Mouse (Mus musculus) midbrain, embryonic 10.5 days (tissue): ENCODE results near the gene Cys1. TPM values are rescaled to one million over a fixed set of nuclear protein-coding genes. Genes with fewer than 3 reads are reported as not detected.
"Not testable (repeated sequence)": the region's sequence is repeated elsewhere in the genome, so short reads cannot be mapped to it uniquely, and the experiment has no call there.

Source experiments
- DNase-seq: peaks from one replicate; pipeline ENCODE4 v3.0.0-alpha.2; 2017; ENCODE audit warnings: low spot score
- H3K27ac ChIP-seq: fragments of 300-500 bp; sonication (generic); replicated peaks from 2 replicates; pipeline ENCODE4 v1.5.1; 2016; ENCODE audit warnings: mild to moderate bottlenecking
- H3K27me3 ChIP-seq: fragments of 300-500 bp; sonication (generic); 2 replicates; pipeline ENCODE4 v1.6.1; 2016; ENCODE audit warnings: low read depth, mild to moderate bottlenecking; ENCODE audit not compliant: poor library complexity, severe bottlenecking
- H3K36me3 ChIP-seq: fragments of 300-500 bp; sonication (generic); 2 replicates; pipeline ENCODE4 v1.6.1; 2016; ENCODE audit warnings: mild to moderate bottlenecking, moderate library complexity
- H3K4me1 ChIP-seq: fragments of 300-500 bp; sonication (generic); 2 replicates; pipeline ENCODE4 v1.6.1; 2016
- H3K4me3 ChIP-seq: fragments of 300-500 bp; sonication (generic); 2 replicates; pipeline ENCODE4 v1.5.1; 2016; ENCODE audit warnings: mild to moderate bottlenecking, moderate library complexity
- H3K9me3 ChIP-seq: fragments of 300-500 bp; sonication (generic); replicated peaks from 2 replicates; pipeline ENCODE4 v1.6.1; 2016; ENCODE audit warnings: mild to moderate bottlenecking
- WGBS: fragments of 180-500 bp; shearing (Covaris S2); methylation state at CpG from one replicate; pipeline ENCODE4 v1.1.7; 2016; 5-methylcytosine and 5-hydroxymethylcytosine counted together
- polyA plus RNA-seq: library from polyadenylated mRNA; unstranded; fragments of >200 nt; fragmentation: Nextera tagmentation; extraction: Ambion mirVana; gene quantifications from 2 replicates; pipeline ENCODE4 v1.2.1, GENCODE M21; 2016

The Cys1 gene
- polyA plus RNA-seq, 1 experiment from 2014 or later, result 0.49 TPM

DNA sequence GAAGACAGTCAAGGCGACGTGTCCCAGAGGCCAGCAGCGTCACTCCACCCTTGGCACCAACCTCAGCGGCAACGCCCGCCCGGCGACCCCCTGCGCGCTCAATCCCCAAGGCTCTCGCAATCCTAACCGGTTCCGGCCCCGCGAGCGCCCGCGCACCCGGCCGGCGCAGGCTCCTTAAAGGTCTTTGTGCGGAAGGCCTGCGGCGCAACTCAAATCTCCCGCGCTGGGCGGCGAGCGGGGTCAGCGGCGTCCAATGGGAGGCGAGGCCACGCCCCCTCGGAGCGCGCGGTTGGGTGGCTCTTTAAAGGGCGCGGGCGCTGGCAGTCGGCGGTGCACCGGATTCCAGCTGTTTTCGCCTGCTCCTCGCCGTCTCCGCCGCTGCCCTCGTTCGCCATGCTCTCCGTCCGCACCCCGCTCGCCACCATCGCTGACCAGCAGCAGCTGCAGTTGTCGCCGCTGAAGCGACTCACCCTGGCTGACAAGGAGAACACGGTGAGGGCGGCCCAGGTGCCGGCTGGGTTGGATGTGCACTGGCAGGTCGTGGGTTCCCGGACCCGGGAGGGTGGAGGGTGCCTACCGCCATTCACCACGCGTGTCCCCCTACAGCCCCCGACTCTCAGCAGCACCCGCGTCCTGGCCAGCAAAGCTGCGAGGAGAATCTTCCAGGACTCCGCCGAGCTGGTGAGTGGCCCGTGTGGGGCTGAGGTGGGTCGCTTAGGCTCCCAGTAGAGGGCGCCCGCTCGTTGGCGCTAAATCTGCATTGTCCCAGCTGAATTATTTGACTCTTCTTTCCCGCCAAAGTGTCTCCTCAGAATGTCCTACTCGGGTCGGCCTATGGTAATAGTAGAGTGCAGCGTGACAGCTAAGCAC lies 26.6 kb upstream of the Cys1 start, which contains the start of gene Rrm2:
TSS of gene Rrm2 (plus strand) at position 288 of the 870 bp plus-strand sequence.
- under 1% methylated on average over 83 of the region's 83 CpGs for WGBS
- peak within 1 kb of the TSS; percentile 99 for H3K27ac ChIP-seq

DNA sequence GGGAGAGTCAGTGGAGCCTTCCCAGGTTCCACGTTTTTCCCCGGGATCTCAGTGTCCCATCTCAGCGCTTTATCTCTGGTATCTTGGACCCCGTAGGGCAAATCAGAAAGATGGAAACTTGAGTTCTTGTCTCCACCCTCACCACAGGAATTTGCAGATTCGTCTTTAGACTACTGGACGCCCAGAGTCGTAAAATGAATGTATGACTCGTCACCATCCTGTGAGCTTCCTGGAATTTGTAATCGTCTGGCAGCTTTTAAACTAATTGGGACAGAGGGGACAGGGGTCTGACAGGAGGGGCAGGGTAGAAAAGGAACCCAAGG lies 25.8 kb upstream of the Cys1 start:
- Histone ChIP-seq H3K9me3 (no peaks in the 10 kb centered on the region), H3K27ac (peak overlapping the region; percentile 99), H3K36me3 (peaks cover 36% of the 10 kb centered on the region), H3K27me3 (no peaks in the 10 kb centered on the region), H3K4me1 (peaks cover 51% of the 10 kb centered on the region), H3K4me3 (peak overlapping the region; percentile 98)
- DNase-seq, result peak; percentile 40
- WGBS, result 0% methylated on average over 9 of the region's 9 CpGs

More for the DNA sequence above, 26.6 kb upstream of the Cys1 start, which contains the start of gene Rrm2:
- peak; percentile 97 for DNase-seq
- Histone ChIP-seq H3K36me3 (peaks cover 44% of the 10 kb centered on the region), H3K4me3 (peak within 1 kb of the TSS; percentile 98), H3K4me1 (peaks cover 56% of the 10 kb centered on the region), H3K9me3 (no peaks in the 10 kb centered on the region), H3K27me3 (no peaks in the 10 kb centered on the region)

DNA sequence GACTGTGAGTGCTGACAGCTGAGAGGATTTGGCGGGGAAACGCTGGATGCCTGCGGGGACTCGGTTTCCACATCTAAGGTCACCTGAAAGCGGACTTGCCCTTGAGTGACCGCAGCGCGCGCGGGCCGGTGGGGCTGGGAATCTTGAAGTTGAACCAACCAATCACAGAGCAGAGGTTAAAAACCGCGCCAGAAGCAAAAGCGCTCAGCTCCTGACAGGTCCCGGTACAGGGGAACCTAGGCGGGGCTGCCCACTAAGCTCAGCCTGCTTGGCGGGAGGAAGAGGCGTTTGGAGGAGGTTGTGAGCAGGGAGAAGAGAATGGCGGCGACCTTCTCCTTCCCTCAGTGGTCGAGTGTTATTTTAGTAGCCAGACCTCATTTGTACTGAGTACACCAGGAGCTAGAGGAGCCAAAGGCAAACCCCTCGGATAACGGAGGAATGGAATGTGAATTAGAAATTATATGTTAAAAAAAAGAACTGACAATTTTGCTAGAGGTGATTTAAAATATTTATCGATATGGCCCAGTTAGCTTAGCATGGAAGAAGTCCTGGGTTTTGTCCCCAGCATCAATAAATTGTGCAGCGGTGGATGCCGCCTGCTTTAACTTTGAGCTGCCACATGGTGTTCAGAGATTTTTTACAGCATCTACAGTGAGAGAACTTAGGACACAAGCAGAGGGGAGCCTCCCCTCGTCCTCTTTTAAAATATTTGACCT lies 25.3 kb upstream of the Cys1 start:
- H3K4me3 ChIP-seq, result peak overlapping the region; percentile 98
- H3K4me1 ChIP-seq, result peaks cover 46% of the 10 kb centered on the region
- DNase-seq, result peak; percentile 80
- H3K9me3 ChIP-seq, result no peaks in the 10 kb centered on the region
- H3K27me3 ChIP-seq, result no peaks in the 10 kb centered on the region
- WGBS, result under 1% methylated on average over 27 of the region's 27 CpGs
- peak overlapping the region; percentile 99 for H3K27ac ChIP-seq
- H3K36me3 ChIP-seq, result peaks cover 31% of the 10 kb centered on the region

DNA sequence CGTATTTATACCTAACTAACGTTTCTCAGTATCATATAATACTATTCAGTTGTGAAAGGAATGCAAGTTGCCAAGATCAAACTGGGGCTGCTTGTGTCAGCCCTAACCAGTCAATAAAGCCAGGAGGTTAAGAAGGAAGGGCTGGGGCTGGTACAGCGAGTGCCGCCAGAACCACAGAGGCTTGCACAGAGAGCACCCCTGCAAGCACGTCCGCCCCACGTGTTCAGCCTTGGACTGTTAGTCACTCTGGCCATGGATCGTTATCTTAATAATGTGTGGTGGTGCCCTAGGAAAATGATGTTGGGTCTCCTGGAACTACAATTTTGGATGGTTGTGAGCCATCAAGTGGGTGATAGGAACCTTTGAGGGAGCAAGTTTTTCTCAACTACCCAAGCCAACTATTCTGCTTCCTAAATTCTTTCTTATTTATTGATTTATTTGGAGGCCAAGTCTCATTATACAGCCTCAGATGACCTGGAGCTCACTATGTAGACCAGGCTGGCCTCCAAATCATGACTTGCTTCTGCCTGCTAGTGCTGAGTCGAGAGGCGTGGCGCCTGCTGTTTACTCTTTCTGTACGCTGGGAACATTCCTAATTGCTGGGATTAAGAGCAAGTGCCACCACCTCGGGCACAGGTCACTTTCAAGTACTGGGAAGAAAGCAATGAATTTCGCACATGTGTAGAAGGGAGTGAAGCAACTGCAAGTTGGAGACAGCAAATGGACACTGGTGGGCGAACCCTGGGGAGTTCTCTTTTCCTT lies 24.1 kb upstream of the Cys1 start:
- Histone ChIP-seq H3K9me3 (no peaks in the 10 kb centered on the region), H3K27ac (no peak overlapping the region), H3K36me3 (peaks cover 19% of the 10 kb centered on the region), H3K4me1 (peaks cover 34% of the 10 kb centered on the region), H3K27me3 (no peaks in the 10 kb centered on the region), H3K4me3 (no peak overlapping the region; the same call in 1 of the 2 replicates)
- no peak for DNase-seq
- 88% methylated on average over 15 of the region's 15 CpGs for WGBS

DNA sequence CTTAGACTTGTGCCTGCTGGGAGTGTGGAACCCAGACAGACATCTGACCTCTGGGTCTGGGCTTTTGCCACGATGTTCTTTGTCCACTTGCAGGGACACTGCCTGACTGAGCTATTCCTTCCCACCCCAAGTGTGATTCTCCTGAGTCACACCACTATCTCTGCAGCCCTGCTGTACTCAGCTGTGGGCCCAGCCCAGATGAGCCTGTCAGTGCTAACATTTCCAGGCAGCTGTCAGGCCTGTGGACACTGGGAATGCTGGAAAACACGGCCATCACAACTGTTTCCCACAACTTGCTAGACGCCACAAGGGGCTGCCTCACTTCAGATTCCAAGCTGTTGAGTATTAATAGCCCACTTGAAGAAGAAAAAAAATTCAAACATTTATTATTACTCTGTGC lies 21.4 kb upstream of the Cys1 start:
- no peaks in the 10 kb centered on the region for H3K27me3 ChIP-seq
- WGBS, result 89% methylated on average over 3 of the region's 3 CpGs
- no peaks in the 10 kb centered on the region for H3K9me3 ChIP-seq
- peaks cover 19% of the 10 kb centered on the region for H3K4me1 ChIP-seq
- no peak overlapping the region for H3K4me3 ChIP-seq
- no peaks in the 10 kb centered on the region for H3K36me3 ChIP-seq
- no peak overlapping the region for H3K27ac ChIP-seq
- DNase-seq, result no peak

DNA sequence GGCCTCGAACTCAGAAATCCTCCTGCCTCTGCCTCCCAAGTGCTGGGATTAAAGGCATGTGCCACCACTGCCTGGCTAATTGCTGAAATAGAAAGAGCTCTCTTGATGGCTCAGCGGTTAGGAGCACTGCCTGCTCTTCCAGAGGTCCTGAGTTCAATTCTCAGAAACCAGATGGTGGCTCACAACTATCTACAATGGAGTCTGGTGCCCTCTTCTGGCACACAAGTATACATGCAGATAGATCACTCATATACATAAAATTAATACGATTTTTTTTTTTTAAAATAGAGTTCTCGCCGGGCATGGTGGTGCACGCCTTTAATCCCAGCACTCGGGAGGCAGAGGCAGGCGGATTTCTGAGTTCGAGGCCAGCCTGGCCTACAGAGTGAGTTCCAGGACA lies 20.0 kb upstream of the Cys1 start:
- H3K9me3 ChIP-seq, H3K27me3 ChIP-seq, H3K27ac ChIP-seq, DNase-seq, H3K4me3 ChIP-seq, H3K36me3 ChIP-seq: not testable (repeated sequence)
- peaks cover 12% of the 10 kb centered on the region for H3K4me1 ChIP-seq
- WGBS, result 86% methylated on average over 9 of the region's 9 CpGs

DNA sequence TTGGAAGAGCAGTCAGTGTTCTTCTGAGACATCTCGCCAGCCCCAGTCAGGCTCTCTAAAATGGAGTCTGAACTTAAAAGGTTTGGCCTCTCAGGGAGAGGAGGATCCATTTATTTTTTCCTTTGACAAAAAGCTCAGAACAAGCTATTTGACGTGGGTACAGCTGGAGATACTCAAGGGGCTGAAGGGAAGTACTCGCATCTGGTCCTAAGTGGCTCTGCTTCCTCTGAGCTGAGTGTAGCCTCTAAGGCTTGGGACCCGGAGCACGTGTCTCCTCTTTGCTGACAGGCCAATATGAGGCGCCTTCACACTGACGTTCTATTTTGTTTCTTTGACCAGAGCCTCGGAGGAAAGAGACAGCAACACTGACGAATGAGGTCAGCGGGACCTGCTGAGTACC lies 18.0 kb upstream of the Cys1 start:
- Histone ChIP-seq H3K27ac (no peak overlapping the region), H3K4me3 (no peak overlapping the region), H3K36me3 (no peaks in the 10 kb centered on the region), H3K9me3 (no peaks in the 10 kb centered on the region), H3K4me1 (0 out of 2 replicates have a peak, but pooled peaks cover 5% of the 10 kb centered on the region), H3K27me3 (no peaks in the 10 kb centered on the region)
- DNase-seq, result no peak
- WGBS, result 86% methylated on average over 10 of the region's 10 CpGs

DNA sequence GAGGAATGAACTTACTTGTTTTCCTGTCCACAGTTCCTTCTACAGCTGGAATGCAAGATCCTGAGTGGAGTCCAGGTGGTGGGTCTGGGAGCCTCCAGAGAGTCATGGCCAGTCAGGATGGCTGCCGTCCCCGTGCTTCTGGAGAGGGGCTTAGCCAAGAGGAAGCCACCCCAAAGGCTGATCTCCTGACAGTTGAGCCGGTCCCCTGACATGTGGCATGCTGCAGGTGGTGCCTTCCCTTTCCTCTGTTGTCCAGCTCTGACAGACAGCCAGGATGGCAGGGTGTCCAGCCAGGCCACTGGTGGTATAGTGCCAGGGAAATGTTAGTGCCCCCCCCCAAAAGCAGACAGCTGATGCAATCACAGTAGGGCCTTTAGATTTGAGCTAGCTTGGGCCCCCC lies 16.9 kb upstream of the Cys1 start:
- H3K4me3 ChIP-seq, result no peak overlapping the region
- no peaks in the 10 kb centered on the region for H3K27me3 ChIP-seq
- H3K9me3 ChIP-seq, result no peaks in the 10 kb centered on the region
- H3K36me3 ChIP-seq, result no peaks in the 10 kb centered on the region
- WGBS, result 81% methylated on average over 3 of the region's 3 CpGs
- 0 out of 2 replicates have a peak, but pooled peaks cover 5% of the 10 kb centered on the region for H3K4me1 ChIP-seq
- DNase-seq, result no peak
- no peak overlapping the region for H3K27ac ChIP-seq

DNA sequence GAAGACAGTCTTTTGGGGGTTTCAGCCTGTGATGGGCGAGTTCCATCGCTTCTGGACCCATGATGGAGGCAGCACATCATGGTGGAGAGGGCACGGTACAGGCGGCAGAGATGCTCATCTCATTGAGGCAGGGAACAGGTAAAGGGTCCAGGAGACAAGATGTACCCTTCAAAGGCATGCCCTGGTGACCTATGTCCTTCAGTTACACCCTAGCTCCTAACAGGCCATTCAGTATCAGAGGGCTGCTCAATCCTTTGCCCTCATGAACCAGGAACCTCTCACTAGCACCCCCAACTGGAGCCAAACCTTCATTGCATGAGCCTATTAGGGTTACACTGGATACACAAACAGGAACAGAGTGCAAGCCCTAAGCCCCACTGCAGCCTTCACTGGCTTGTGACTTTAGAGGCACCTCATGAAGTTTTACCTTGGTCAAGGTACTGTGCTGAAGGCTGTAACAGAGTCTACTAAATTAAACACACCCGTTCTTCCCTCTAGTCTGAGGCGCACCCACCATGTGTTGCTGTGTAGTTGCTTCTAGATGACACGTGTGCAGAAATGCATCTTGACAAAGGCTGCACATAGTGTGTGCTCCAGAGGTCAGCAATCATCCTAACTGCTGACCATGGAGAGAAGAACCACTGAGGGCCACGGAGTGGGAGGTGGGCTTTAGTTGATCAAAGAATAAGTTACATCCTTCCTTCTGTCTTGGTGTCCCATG lies 16.0 kb upstream of the Cys1 start:
- Histone ChIP-seq H3K27me3 (no peaks in the 10 kb centered on the region), H3K4me1 (0 out of 2 replicates have a peak, but pooled peaks cover 5% of the 10 kb centered on the region), H3K27ac (no peak overlapping the region), H3K9me3 (no peaks in the 10 kb centered on the region), H3K4me3 (no peak overlapping the region), H3K36me3 (no peaks in the 10 kb centered on the region)
- 61% methylated on average over 8 of the region's 8 CpGs for WGBS
- no peak for DNase-seq

DNA sequence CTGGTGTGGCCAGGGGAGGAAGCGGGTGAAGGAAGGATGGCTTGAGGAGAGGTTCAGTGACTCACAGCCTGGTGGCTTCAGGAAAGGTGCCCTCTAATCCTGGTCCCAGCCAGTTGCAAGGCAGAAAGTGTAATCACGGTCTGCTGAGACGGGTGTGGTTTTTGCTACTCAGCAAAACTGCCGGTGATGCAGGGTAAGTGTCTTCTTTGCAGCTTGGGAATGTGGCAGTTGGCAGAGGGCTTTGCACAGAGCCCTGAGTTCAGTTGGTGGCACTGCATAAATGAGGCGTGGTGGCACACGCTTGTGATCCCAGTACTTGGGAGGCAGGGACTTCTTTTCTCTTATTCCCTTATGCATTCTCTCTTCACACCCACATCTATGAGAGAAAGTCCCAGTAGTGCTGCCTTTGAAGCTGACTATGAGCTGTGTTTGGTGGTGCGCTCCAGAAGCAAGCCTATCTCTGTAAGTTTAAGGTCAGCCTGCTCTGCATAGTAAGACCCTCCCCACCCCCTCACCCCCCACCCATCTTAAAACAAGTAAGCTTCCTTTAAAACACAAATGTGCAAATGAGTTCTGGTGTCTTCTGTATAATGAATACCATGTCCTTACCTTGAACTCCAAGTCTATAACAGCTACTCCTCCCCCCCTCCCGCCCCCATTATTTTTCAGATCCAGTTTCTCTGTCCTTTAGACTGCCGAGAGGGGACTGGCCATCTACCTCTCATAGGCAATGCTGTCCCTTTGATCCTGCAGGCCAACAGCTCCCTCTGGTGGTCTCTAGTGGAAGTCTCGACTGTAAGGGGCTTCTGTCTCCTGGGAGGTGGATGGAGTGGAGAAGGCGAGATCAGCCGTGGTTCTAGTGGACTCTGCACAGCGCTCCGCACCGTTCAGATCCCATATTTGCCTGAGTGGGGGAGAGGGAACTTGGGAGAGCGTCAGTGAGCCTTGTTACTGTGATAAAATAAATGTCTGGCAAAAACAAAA lies 15.2 kb upstream of the Cys1 start:
- DNase-seq, result peak; percentile 87
- WGBS, result 47% methylated on average over 16 of the region's 16 CpGs
- no peak overlapping the region for H3K27ac ChIP-seq
- no peaks in the 10 kb centered on the region for H3K9me3 ChIP-seq
- no peak overlapping the region for H3K4me3 ChIP-seq
- no peaks in the 10 kb centered on the region for H3K27me3 ChIP-seq
- 0 out of 2 replicates have a peak, but pooled peaks cover 5% of the 10 kb centered on the region for H3K4me1 ChIP-seq
- H3K36me3 ChIP-seq, result no peaks in the 10 kb centered on the region

DNA sequence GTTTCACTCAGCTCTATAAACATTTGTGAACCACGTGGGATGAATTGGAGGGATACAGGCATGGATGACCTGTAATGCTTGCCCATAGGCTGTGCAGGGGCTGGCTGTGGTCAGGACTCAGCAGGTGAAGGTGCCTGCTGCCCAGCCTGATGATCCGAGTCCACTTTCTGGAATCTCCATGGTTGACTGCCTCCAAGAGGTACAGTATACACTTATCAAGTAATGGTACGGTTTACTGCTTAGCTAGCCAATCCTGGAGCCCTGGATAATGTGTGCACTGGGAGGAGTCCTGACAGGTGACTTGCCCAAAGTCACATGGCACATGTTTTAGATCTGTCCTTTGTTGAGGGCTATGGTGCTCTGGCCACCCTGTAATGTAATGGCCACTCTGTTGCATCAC lies 8.7 kb upstream of the Cys1 start:
- Histone ChIP-seq H3K4me3 (no peak overlapping the region), H3K27ac (no peak overlapping the region), H3K4me1 (peaks cover 7% of the 10 kb centered on the region), H3K36me3 (no peaks in the 10 kb centered on the region), H3K27me3 (0 out of 2 replicates have a peak, but pooled peaks cover 6% of the 10 kb centered on the region), H3K9me3 (no peaks in the 10 kb centered on the region)
- no peak for DNase-seq
- WGBS, result 88% methylated on average over 3 of the region's 3 CpGs
